Mouse (Mus musculus) leukemia stem cell, adult 10-12 weeks (primary cell): ENCODE measurements around the gene Carm1. TPM values are rescaled to one million over a fixed set of nuclear protein-coding genes. Genes with fewer than 3 reads are reported as not detected.

Experiments
- polyA plus RNA-seq: library from polyadenylated mRNA; stranded (reverse); fragments of >175 nt; gene quantifications from 2 replicates; pipeline ENCODE4 v1.2.3, GENCODE M21; 2012; ENCODE audit warnings: low replicate concordance

The Carm1 gene
- polyA plus RNA-seq = 276 and 327 TPM in 2 replicates

GRCm38 (mm10) chr9:21546789-21547074 is at the start of gene Carm1:
Gene Carm1, plus strand, starts transcription at chr9:21546894.

GRCm38 (mm10) chr9:21509772-21510688 is 36.7 kb upstream of the Carm1 start, which contains the start of gene Tmed1:
Gene Tmed1, minus strand, starts transcription at chr9:21510252.

GRCm38 (mm10) chr9:21525937-21526633 is 20.6 kb upstream of the Carm1 start, which contains the start of gene AB124611:
Gene AB124611, plus strand, starts transcription at chr9:21526176.

GRCm38 (mm10) chr9:21592703-21593121 is 46.0 kb downstream of the Carm1 start, which contains the start of the genes Timm29 and Yipf2:
Gene Timm29, plus strand, starts transcription at chr9:21592722.
Gene Yipf2, minus strand, starts transcription at chr9:21592828.

GRCm38 (mm10) chr9:21615617-21616231 is 69.0 kb downstream of the Carm1 start, which contains the start of gene Smarca4:
Gene Smarca4, plus strand, starts transcription at chr9:21616169.

Other genes starting within 250 kb of the Carm1 start
- gene Ap1m2, start 234.6 kb upstream of the Carm1 start, polyA plus RNA-seq = 0.08 TPM in 1 of 2 replicates, not detected in the other
- 38.6 and 62.0 TPM in 2 replicates for gene Slc44a2, start 226.2 kb upstream of the Carm1 start, polyA plus RNA-seq
- 37.6 and 56.9 TPM in 2 replicates for gene Ilf3, start 179.0 kb upstream of the Carm1 start, polyA plus RNA-seq
- 64.2 and 75.8 TPM in 2 replicates for gene Qtrt1, start 135.1 kb upstream of the Carm1 start, polyA plus RNA-seq
- 869 and 1,352 TPM in 2 replicates for gene Dnm2, start 122.0 kb upstream of the Carm1 start, polyA plus RNA-seq
- gene Tmed1, start 36.6 kb upstream of the Carm1 start, polyA plus RNA-seq = 8.2 and 14.3 TPM in 2 replicates
- gene AB124611, start 20.7 kb upstream of the Carm1 start, polyA plus RNA-seq = 70.9 and 71.6 TPM in 2 replicates
- gene Timm29, start 45.8 kb downstream of the Carm1 start, polyA plus RNA-seq = 19.0 and 25.0 TPM in 2 replicates
- gene Yipf2, start 45.9 kb downstream of the Carm1 start, polyA plus RNA-seq = 2.5 and 3.0 TPM in 2 replicates
- gene Smarca4, start 69.3 kb downstream of the Carm1 start, polyA plus RNA-seq = 291 and 327 TPM in 2 replicates
- 5.5 and 9.9 TPM in 2 replicates for gene Ldlr, start 176.6 kb downstream of the Carm1 start, polyA plus RNA-seq
- 66.2 and 67.6 TPM in 2 replicates for gene Spc24, start 213.4 kb downstream of the Carm1 start, polyA plus RNA-seq